Mouse (Mus musculus) frontal cortex, postnatal 25 days (tissue): ENCODE results near the gene 4930480E11Rik.
"Not testable (repeated sequence)": the region's sequence is repeated elsewhere in the genome, so short reads cannot be mapped to it uniquely, and the experiment has no call there.

ENCODE experiments used
- DNase-seq, 2 experiments: peaks; one replicate each; pipeline ENCODE4 v3.0.0; 2022; ENCODE audit warnings: low spot score in 2 of 2

4930480E11Rik gene

GRCm38 (mm10) chrX:78369343-78369742 is at the start of gene 4930480E11Rik:
Gene 4930480E11Rik, plus strand, starts transcription at chrX:78369643.
- no peak for DNase-seq

- DNase-seq = not testable (repeated sequence)
Measured at GRCm38 (mm10) chrX:78403346-78403745, 33.9 kb downstream of the 4930480E11Rik start.
